Mouse (Mus musculus): ENCODE results near the gene Bzw2. TPM values are rescaled to one million over a fixed set of nuclear protein-coding genes. Genes with fewer than 3 reads are reported as not detected.

The Bzw2 gene
- 57.0 and 65.1 TPM in 2 replicates for polyA plus RNA-seq (2015; fragmentation: Nextera tagmentation; extraction: Ambion mirVana)

GRCm38 (mm10) chr12:36157638-36158308 lies at the start of gene Bzw2:
Gene Bzw2 (minus strand): TSS chr12:36158080.

GRCm38 (mm10) chr12:36156637-36157303 lies 1.1 kb downstream of the Bzw2 start, which contains the start of gene Ankmy2:
Gene Ankmy2 (plus strand): TSS chr12:36157114.

GRCm38 (mm10) chr12:36042348-36042778 lies 115.5 kb downstream of the Bzw2 start, which contains the start of gene Tspan13:
Gene Tspan13 (minus strand): TSS chr12:36042500.

Other genes with a start within 250 kb of the Bzw2 start
- not detected in 2 replicates for gene Agr3, start 232.5 kb downstream of the Bzw2 start, polyA plus RNA-seq (2015; fragmentation: Nextera tagmentation; extraction: Ambion mirVana)
- gene Agr2, start 165.2 kb downstream of the Bzw2 start, polyA plus RNA-seq (2015; fragmentation: Nextera tagmentation; extraction: Ambion mirVana) = 0.40 and 5.7 TPM in 2 replicates
- gene Tspan13, start 115.6 kb downstream of the Bzw2 start, polyA plus RNA-seq (2015; fragmentation: Nextera tagmentation; extraction: Ambion mirVana) = 55.0 and 73.1 TPM in 2 replicates
- gene Ankmy2, start 966 bp downstream of the Bzw2 start, polyA plus RNA-seq (2015; fragmentation: Nextera tagmentation; extraction: Ambion mirVana) = 28.4 and 35.7 TPM in 2 replicates
- gene Lrrc72, start 95.3 kb upstream of the Bzw2 start, polyA plus RNA-seq (2015; fragmentation: Nextera tagmentation; extraction: Ambion mirVana) = not detected in 2 replicates
- gene Sostdc1, start 156.1 kb upstream of the Bzw2 start, polyA plus RNA-seq (2015; fragmentation: Nextera tagmentation; extraction: Ambion mirVana) = 12.3 and 35.9 TPM in 2 replicates
- gene Ispd, start 223.4 kb upstream of the Bzw2 start, polyA plus RNA-seq (2015; fragmentation: Nextera tagmentation; extraction: Ambion mirVana) = 9.2 and 11.0 TPM in 2 replicates
- 1.9 and 3.2 TPM in 2 replicates for gene D630036H23Rik, start 224.1 kb upstream of the Bzw2 start, polyA plus RNA-seq (2015; fragmentation: Nextera tagmentation; extraction: Ambion mirVana)